Mouse (Mus musculus): ENCODE results near the gene Cdr2. TPM values are rescaled to one million over a fixed set of nuclear protein-coding genes. Genes with fewer than 3 reads are reported as not detected.
"Not testable (repeated sequence)": the region's sequence is repeated elsewhere in the genome, so short reads cannot be mapped to it uniquely, and the experiment has no call there.

Cdr2 gene
- polyA plus RNA-seq, 1 experiment, result 15.8 TPM

DNA sequence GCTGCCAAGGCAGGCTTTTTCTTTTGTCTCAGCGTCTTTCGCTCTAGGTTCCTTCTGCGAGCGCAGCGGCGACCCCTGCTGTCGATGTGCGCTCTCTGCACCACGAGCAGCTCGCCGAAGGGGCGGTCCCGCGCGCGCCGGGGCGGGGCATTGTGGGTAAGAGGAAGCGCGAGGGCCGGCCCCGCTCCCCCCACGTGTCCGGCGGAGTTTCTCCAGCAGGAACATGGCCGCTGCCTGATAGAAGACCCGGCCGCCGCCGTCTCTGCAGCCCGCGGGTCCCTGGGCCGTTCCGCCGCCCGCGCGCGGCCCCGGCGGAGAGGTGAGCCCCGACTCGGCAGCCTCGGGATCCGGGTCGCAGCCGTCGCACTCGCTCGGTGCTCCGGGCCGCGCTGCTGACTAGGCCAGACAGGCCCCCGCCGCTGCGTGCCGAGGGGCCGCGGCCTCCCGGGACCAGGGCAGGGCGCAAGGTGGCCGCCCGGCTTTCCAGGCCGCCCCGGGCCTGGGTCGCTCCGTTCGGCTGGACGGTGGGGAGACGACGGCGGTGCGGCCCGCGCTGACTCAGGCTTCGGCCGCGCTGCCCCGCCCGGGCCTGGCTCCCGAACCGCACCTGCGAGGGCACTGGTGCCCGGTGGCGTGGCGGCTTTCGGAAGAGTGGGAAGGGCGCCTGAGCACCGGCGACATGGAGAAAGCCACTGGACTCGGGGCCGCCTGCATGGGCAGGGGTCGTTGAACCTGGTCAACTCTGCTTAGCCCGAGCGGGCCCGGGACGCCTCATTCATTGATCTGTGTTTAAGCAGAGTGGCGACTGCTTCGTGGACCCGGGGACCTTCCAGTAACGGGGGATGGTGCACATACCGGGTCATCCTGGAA, 64.3 kb downstream of the Cdr2 start, which contains the start of gene Polr3e:
Gene Polr3e (plus strand): TSS at position 153 of the 870 bp plus-strand sequence.
- WGBS, result under 1% methylated on average over 101 of the region's 102 CpGs

DNA sequence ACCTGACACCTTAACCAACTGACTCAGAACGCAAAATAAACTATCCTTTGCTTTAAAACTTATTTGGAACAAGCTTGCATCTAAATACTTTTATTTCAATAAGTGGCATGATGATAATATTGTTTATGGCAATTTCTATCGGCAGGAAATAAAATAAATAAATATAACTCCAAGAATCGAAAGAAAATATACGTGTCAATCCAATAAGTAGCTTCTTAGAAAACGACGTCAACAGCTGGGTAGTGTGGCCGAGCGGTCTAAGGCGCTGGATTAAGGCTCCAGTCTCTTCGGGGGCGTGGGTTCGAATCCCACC, 64.9 kb downstream of the Cdr2 start:
- Histone ChIP-seq H3K4me3 (replicated peaks; ENCODE audit: extremely low read depth, low read depth, low read length) (peak overlapping the region; percentile 80), H3K4me1 (ENCODE audit: control insufficient read depth, insufficient read depth, low read length) (no peaks in the 10 kb centered on the region; the same call in 1 of the 2 replicates)
- no peak for DNase-seq
- no peak for TF ChIP-seq CTCF (IDR thresholded peaks at IDR 0.05; ENCODE audit: insufficient read depth, low read length)
- TF ChIP-seq POLR2A (IDR thresholded peaks at IDR 0.05; ENCODE audit: borderline replicate concordance, extremely low read depth, low read depth, low read length), result no peak
- WGBS, result 2% methylated on average over 12 of the region's 12 CpGs

More for the DNA sequence above, 64.3 kb downstream of the Cdr2 start, which contains the start of gene Polr3e:
- Histone ChIP-seq H3K4me3 (replicated peaks; ENCODE audit: extremely low read depth, low read depth, low read length) (peak within 1 kb of the TSS; percentile 80), H3K4me1 (ENCODE audit: control insufficient read depth, insufficient read depth, low read length) (no peaks in the 10 kb centered on the region; the same call in 1 of the 2 replicates)
- TF ChIP-seq CTCF (IDR thresholded peaks at IDR 0.05; ENCODE audit: insufficient read depth, low read length), result peak; percentile 75
- no peak for TF ChIP-seq POLR2A (IDR thresholded peaks at IDR 0.05; ENCODE audit: borderline replicate concordance, extremely low read depth, low read depth, low read length)
- DNase-seq, result peak; percentile 99

DNA sequence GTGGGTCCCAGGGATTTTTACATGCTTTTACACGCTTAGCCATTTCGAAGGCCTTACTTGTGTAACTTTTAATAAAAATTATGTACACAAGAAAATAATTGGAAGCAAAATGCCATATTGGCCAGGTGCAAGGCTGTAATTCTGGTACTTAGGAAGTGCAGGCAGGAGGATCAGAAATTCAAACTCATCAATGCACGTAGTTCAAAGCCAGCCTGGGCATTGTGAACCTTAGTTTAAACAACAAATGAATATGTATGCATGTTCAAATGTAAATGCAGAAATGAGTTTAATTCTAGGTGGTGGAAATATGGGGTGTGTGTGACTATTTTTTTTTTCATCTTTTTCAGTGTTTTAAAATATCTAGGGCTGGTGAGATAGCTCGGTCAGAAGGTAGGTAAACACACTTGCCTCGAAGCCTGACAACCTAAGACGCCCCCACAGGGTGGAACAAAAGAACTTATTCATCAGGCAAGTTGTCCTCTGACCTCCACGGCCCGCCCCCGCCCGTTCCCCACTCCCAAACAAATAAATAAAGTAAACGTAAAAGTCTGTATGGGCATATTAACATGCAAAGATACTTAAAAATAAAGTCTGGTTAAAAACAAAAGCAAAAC, 65.7 kb downstream of the Cdr2 start:
- H3K4me1 ChIP-seq (ENCODE audit: control insufficient read depth, insufficient read depth, low read length), result no peaks in the 10 kb centered on the region; the same call in 1 of the 2 replicates
- no peak for DNase-seq
- no peak overlapping the region for H3K4me3 ChIP-seq (replicated peaks; ENCODE audit: extremely low read depth, low read depth, low read length)
- TF ChIP-seq POLR2A (IDR thresholded peaks at IDR 0.05; ENCODE audit: borderline replicate concordance, extremely low read depth, low read depth, low read length) (no peak), CTCF (IDR thresholded peaks at IDR 0.05; ENCODE audit: insufficient read depth, low read length) (no peak)
- 39% methylated on average over 11 of the region's 11 CpGs for WGBS

DNA sequence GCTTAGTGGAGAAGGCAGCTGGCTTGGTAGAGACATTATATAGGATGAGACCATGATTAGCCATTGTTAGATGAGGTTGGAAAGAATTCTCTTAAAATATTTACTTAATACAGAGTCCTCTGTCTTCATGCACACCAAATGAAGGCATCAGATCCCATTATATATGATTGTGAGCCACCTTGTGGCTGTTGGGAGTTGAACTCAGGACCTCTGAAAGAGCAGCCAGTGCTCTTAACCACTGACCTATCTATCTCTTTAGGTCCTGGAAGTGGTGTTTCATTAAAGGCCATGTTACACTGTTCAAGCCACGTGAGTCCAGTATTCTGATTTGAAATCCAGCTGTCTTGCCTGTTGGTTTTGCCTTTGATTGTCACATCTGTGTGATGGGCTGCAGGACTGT, 68.8 kb downstream of the Cdr2 start:
- no peak for DNase-seq
- WGBS, result 33% methylated on average over 1 of the region's 1 CpGs

DNA sequence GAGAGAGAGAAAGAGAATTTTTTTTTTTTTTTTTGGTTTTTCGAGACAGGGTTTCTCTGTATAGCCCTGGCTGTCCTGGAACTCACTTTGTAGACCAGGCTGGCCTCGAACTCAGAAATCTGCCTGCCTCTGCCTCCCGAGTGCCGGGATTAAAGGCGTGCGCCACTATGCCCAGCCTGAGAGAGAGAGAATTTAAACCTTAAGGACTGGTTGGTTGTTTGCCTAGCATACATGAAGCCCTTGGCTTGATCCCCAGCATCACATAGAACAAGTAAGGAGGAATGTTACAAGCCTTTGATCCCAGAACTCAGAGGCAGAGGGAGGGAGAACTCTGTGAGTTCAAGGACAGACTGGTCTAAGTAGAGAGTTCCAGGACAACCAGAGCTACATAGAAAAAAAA, 70.8 kb downstream of the Cdr2 start:
- not testable (repeated sequence) for H3K4me3 ChIP-seq (replicated peaks; ENCODE audit: extremely low read depth, low read depth, low read length); H3K4me1 ChIP-seq (ENCODE audit: control insufficient read depth, insufficient read depth, low read length); DNase-seq
- WGBS, result 85% methylated on average over 6 of the region's 6 CpGs

More for the DNA sequence above, 68.8 kb downstream of the Cdr2 start:
- Histone ChIP-seq H3K4me3 (replicated peaks; ENCODE audit: extremely low read depth, low read depth, low read length) (no peak overlapping the region), H3K4me1 (ENCODE audit: control insufficient read depth, insufficient read depth, low read length) (no peaks in the 10 kb centered on the region; the same call in 1 of the 2 replicates)
- TF ChIP-seq POLR2A (IDR thresholded peaks at IDR 0.05; ENCODE audit: borderline replicate concordance, extremely low read depth, low read depth, low read length) (no peak), CTCF (IDR thresholded peaks at IDR 0.05; ENCODE audit: insufficient read depth, low read length) (no peak)

DNA sequence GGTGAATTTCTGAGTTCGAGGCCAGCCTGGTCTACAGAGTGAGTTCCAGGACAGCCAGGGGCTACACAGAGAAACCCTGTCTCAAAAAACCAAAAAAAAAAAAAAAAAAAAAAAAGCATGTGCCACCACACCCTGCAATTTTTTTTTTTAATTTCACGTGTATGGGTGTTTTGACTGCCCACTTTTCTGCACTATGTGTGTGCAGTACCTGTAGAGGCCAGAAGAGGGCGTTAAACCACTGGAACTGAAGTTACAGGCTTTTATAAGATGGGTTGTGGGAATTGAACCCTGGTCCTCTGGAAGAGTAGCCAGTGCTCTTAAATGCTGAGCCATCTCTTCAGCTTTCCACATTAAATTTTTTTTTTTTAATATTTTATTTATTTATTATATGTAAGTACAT, 71.9 kb downstream of the Cdr2 start:
- not testable (repeated sequence) for DNase-seq

More for the DNA sequence above, 71.9 kb downstream of the Cdr2 start:
- 70% methylated on average over 3 of the region's 3 CpGs for WGBS
- not testable (repeated sequence) for H3K4me1 ChIP-seq (ENCODE audit: control insufficient read depth, insufficient read depth, low read length); H3K4me3 ChIP-seq (replicated peaks; ENCODE audit: extremely low read depth, low read depth, low read length)

Other genes with a start within 250 kb of the Cdr2 start
- 7.0 and 7.3 TPM in 2 replicates for gene Vwa3a, start 243.0 kb downstream of the Cdr2 start, polyA plus RNA-seq (2012; rRNA removed)
- gene Gm5737, start 169.9 kb downstream of the Cdr2 start, polyA plus RNA-seq (2012; rRNA removed), result 0.58 and 0.83 TPM in 2 replicates
- 12.0 and 13.9 TPM in 2 replicates for gene Eef2k, start 139.5 kb downstream of the Cdr2 start, polyA plus RNA-seq (2012; rRNA removed)
- 12.6 and 14.4 TPM in 2 replicates for gene Polr3e, start 64.6 kb downstream of the Cdr2 start, polyA plus RNA-seq (2012; rRNA removed)
- 0.16 and 0.19 TPM in 2 replicates for gene Mfsd13b, start 197 bp upstream of the Cdr2 start, polyA plus RNA-seq (2012; rRNA removed)
- 17.9 and 24.6 TPM in 2 replicates for gene Mettl9, start 52.1 kb upstream of the Cdr2 start, polyA plus RNA-seq (2012; rRNA removed)
- 1.5 and 2.7 TPM in 2 replicates for gene Igsf6, start 92.3 kb upstream of the Cdr2 start, polyA plus RNA-seq (2012; rRNA removed)
- 0.03 and 0.05 TPM in 2 replicates for gene Otoa, start 99.3 kb upstream of the Cdr2 start, polyA plus RNA-seq (2012; rRNA removed)

Data from lung, adult 2 months (tissue).